Mouse (Mus musculus) lung, embryonic 15.5 days (tissue): ENCODE results near the gene Krt16. TPM values are rescaled to one million over a fixed set of nuclear protein-coding genes. Genes with fewer than 3 reads are reported as not detected.

Experiments
- ATAC-seq: fragments of 200-750 bp; cut with Nextera tagmentation; 2 replicates; pipeline ENCODE4 v1.8.0; 2017; ENCODE audit warnings: moderate number of reproducible peaks, borderline replicate concordance; ENCODE audit not compliant: low FRiP score, low TSS enrichment; ENCODE audit errors: extremely low read depth
- H3K27ac ChIP-seq: fragments of 300-500 bp; sonication (generic); 2 replicates; pipeline ENCODE4 v1.5.1; 2015; ENCODE audit warnings: moderate library complexity, mild to moderate bottlenecking, inconsistent platforms
- H3K27me3 ChIP-seq: fragments of 300-500 bp; sonication (generic); 2 replicates; pipeline ENCODE4 v1.6.1; 2015; ENCODE audit warnings: inconsistent platforms
- H3K36me3 ChIP-seq: fragments of 300-500 bp; sonication (generic); 2 replicates; pipeline ENCODE4 v1.6.1; 2015; ENCODE audit warnings: inconsistent platforms
- H3K4me1 ChIP-seq: fragments of 300-500 bp; sonication (generic); 2 replicates; pipeline ENCODE4 v1.6.1; 2015; ENCODE audit warnings: inconsistent platforms
- H3K4me2 ChIP-seq: fragments of 300-500 bp; sonication (generic); 2 replicates; pipeline ENCODE4 v1.6.1; 2015; ENCODE audit warnings: inconsistent platforms, mild to moderate bottlenecking, moderate library complexity
- H3K4me3 ChIP-seq: fragments of 300-500 bp; sonication (generic); 2 replicates; pipeline ENCODE4 v1.5.1; 2015; ENCODE audit warnings: mild to moderate bottlenecking, inconsistent platforms
- H3K9ac ChIP-seq: fragments of 300-500 bp; sonication (generic); 2 replicates; pipeline ENCODE4 v1.6.1; 2015; ENCODE audit warnings: inconsistent platforms
- H3K9me3 ChIP-seq: fragments of 300-500 bp; sonication (generic); 2 replicates; pipeline ENCODE4 v1.6.1; 2016; ENCODE audit warnings: inconsistent platforms
- WGBS: fragments of 180-500 bp; shearing (Covaris S2); methylation state at CpG from one replicate; pipeline ENCODE4 v1.1.7; 2015; 5-methylcytosine and 5-hydroxymethylcytosine counted together
- polyA plus RNA-seq: library from polyadenylated mRNA; unstranded; fragments of >200 nt; fragmentation: Nextera tagmentation; extraction: Ambion mirVana; gene quantifications from 2 replicates; pipeline ENCODE4 v1.2.1, GENCODE M21; 2015

Krt16 gene
- polyA plus RNA-seq, 1 experiment from 2014 or later, result not detected

DNA sequence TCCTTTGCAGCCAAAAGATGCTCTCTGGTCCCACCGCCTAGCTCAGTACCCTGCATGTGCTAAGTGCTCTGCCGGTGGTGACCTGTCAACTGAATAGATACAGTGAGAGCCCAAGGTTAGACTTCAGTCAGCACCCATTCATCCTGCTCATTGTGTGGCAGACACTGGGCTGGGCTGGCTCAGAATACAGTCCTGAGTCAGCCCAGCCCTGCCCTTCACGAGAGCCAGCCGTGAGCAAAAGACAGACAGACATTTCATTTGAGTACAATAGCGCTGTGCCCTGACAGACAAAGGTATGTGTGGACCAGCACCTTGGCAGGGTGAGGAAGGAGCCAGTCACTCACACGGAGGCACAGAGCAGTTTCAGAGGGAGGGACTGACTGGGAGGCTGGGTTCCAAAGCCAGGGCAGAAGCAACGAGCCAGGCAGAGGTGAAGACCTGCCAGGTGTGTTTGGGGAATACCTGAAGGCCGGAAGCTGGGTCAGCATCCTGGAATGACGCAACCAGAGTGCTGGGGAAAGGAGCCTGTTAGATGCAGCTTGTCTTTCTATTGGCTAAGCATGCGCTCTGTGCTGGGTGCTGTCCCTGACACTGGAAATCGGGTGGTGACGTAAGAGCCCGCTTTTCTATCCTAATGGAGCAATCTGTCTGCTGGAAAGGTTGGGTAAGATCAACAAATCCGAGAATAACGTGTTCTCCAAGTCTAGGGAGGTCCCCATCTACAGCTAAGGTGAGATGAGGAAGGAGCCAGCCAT, 29.2 kb upstream of the Krt16 start:
- Histone ChIP-seq H3K4me2 (no peak overlapping the region), H3K9me3 (no peaks in the 10 kb centered on the region), H3K27me3 (no peaks in the 10 kb centered on the region), H3K36me3 (no peaks in the 10 kb centered on the region), H3K27ac (no peak overlapping the region), H3K9ac (no peak overlapping the region), H3K4me1 (no peaks in the 10 kb centered on the region), H3K4me3 (no peak overlapping the region)
- WGBS, result 55% methylated on average over 15 of the region's 15 CpGs
- ATAC-seq, result no peak

DNA sequence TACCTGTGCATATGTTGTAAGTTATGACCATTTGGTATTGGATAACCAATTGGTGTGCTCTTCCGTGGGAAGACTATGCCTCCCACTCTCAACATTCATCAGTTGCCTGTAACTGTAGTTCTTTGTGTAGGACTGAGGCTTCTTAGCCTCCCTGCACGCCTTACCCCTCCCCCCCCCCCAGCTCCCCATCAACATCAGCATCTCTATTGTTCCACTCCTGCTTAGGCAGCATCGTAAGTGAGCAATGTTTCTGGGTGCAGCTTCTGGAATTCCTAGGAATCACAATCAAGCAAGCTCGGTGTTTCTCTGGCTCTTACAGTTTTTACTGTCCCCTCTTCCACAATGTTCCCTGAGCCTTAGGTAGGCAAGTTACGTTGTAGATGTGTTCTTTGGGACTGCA, 26.8 kb upstream of the Krt16 start:
- no peak overlapping the region for H3K9ac ChIP-seq
- H3K36me3 ChIP-seq, result no peaks in the 10 kb centered on the region
- no peak overlapping the region for H3K4me3 ChIP-seq
- no peak for ATAC-seq
- H3K4me2 ChIP-seq, result no peak overlapping the region
- 68% methylated on average over 5 of the region's 5 CpGs for WGBS
- no peaks in the 10 kb centered on the region for H3K4me1 ChIP-seq
- H3K27ac ChIP-seq, result no peak overlapping the region
- no peaks in the 10 kb centered on the region for H3K9me3 ChIP-seq
- H3K27me3 ChIP-seq, result no peaks in the 10 kb centered on the region

DNA sequence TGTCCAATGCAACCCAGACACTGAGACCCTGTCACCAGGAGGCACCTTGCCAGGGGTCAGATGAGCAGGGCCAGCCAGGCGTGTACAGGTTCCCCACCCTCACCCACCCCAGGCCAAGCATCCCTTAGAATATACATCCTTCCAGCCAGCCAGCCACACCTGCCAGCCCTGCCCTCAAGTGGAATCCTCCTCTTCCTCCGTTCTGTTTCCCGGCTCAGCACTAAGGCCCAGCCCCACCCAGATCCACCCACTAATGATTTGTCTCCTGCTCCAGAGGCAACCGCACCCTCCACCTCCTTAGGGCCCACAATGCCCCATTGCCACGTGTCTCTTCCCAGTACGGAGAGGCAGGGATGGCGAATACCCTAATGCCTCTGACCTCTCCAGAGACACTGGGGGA, 26.0 kb upstream of the Krt16 start:
- no peaks in the 10 kb centered on the region for H3K9me3 ChIP-seq
- no peaks in the 10 kb centered on the region for H3K4me1 ChIP-seq
- H3K27ac ChIP-seq, result no peak overlapping the region
- no peak overlapping the region for H3K4me3 ChIP-seq
- no peak for ATAC-seq
- no peaks in the 10 kb centered on the region for H3K27me3 ChIP-seq
- H3K36me3 ChIP-seq, result no peaks in the 10 kb centered on the region
- 58% methylated on average over 7 of the region's 7 CpGs for WGBS
- H3K9ac ChIP-seq, result no peak overlapping the region
- H3K4me2 ChIP-seq, result no peak overlapping the region

DNA sequence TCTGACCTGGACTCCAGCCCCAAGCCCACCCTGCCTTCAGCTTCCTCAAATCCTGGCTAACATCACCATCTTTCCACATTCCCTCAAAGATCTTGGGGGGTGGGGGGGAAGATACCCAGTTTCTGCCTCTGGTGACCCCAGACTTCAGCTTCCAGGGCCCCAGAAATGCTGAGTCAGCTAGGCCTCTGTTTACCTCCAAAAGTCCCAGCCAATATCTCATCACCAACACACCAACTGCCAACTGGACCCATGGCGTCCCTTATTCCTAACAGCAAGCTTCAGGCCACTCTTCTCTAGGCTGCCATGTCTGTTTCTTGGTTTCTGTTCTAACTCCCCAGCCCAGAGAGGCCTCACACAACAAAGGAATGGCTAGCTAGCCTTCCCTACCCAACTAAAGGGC, 23.2 kb upstream of the Krt16 start:
- Histone ChIP-seq H3K4me3 (no peak overlapping the region), H3K9me3 (no peaks in the 10 kb centered on the region), H3K27ac (no peak overlapping the region), H3K4me2 (no peak overlapping the region), H3K36me3 (no peaks in the 10 kb centered on the region), H3K27me3 (no peaks in the 10 kb centered on the region), H3K4me1 (no peaks in the 10 kb centered on the region), H3K9ac (no peak overlapping the region)
- ATAC-seq, result no peak
- WGBS, result 87% methylated on average over 1 of the region's 1 CpGs

DNA sequence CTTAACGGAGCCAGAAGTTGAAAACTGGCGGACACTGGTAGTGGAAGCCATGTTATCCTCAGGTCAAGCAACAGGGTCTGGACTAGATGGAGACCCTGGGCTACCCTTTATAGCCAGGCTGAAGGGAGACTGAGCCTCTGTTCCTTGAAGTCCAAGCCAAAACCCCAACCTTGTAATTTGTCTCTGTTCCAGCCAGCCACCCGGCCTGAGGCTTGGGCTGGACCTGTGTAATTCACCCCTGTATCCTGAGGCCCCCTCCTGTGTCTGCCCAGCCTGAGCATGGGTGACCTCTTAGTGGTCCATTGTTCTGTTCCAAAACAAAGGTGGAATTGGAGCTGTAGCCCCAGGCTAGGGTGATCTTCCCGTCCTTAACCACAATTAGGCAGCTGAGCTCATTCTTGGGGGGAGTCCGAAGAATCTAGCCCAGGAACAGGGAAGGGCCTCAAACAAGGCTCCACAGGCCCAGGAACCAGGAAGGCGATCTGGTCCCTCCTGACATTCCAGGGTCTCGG, 21.2 kb upstream of the Krt16 start, which contains the start of gene Krt42:
Gene Krt42, minus strand, starts transcription at position 51 of the 512 bp plus-strand sequence.
- Histone ChIP-seq H3K9me3 (no peaks in the 10 kb centered on the region), H3K27me3 (no peaks in the 10 kb centered on the region), H3K27ac (no peak within 1 kb of the TSS), H3K4me3 (no peak within 1 kb of the TSS), H3K4me1 (no peaks in the 10 kb centered on the region), H3K4me2 (no peak within 1 kb of the TSS), H3K9ac (no peak within 1 kb of the TSS), H3K36me3 (no peaks in the 10 kb centered on the region)
- 88% methylated on average over 7 of the region's 7 CpGs for WGBS
- no peak for ATAC-seq

DNA sequence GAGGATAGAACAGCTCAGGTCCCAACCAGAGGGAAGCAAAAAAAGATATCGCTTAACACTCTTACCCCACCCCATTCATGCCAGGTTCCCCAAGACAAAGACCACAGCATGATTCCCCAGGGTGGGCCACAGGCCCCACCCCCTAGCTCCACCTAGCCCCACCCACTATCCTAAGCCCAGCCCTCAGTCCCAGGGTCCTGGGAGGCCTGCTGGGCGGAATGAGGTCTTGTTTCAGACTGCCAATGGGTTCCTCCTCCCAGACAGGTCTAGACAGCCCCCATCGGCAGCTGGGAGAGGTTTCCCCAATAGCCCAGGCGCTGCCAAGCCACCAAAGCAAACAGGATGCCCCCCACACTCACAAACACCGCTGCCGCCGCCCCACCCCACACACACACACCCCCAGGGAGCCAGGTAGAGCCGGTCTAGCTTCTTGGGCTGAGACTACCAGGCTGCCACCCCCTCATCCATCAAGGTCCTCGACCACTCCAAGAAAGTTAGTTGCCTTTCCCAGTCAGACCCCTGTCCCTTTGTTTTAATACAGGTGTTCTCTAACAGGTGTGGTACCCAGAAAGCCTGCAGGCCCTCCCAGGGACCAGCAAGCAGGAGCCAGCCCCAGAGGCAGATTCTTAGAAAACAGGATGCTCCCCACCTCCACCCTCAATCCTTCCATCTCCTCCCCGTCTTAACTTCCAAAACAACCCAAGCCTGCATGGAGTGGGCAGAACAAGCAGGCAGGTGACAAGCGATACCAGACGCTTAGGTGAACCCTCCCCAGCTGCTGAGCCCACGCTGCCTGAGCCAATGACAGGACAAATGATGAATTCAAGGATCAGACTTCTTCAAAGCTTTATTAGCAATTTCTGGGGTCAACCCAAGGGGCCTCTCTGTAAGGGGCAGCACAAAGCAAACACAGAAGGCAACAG, 13.6 kb upstream of the Krt16 start:
- H3K4me2 ChIP-seq, result no peak overlapping the region
- no peak overlapping the region for H3K9ac ChIP-seq
- ATAC-seq, result no peak
- H3K27ac ChIP-seq, result no peak overlapping the region
- H3K36me3 ChIP-seq, result no peaks in the 10 kb centered on the region
- H3K4me3 ChIP-seq, result no peak overlapping the region
- WGBS, result 17% methylated on average over 13 of the region's 13 CpGs
- no peaks in the 10 kb centered on the region for H3K4me1 ChIP-seq
- H3K27me3 ChIP-seq, result no peaks in the 10 kb centered on the region
- H3K9me3 ChIP-seq, result no peaks in the 10 kb centered on the region

DNA sequence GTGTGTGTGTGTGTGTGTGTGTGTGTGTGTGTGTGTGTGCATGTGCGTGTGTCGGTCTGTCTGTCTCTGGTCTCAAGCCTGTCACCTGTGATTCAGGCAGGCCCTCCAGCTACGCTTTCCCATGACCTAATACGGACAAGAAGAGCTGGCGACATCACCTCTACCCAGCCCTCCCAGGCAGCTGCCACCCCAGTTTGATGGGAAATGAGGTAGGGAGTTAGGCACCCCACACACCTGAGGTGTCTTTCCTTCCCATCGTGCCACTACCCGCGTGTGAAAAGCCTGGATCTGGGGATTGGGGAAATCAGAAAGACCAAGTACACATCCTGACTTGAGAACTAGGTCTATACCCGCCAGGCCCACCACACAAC, 12.5 kb upstream of the Krt16 start:
- Histone ChIP-seq H3K4me1 (no peaks in the 10 kb centered on the region), H3K9me3 (no peaks in the 10 kb centered on the region), H3K4me3 (no peak overlapping the region), H3K9ac (no peak overlapping the region), H3K36me3 (no peaks in the 10 kb centered on the region), H3K27ac (no peak overlapping the region), H3K4me2 (no peak overlapping the region), H3K27me3 (no peaks in the 10 kb centered on the region)
- ATAC-seq, result no peak
- 71% methylated on average over 9 of the region's 9 CpGs for WGBS

DNA sequence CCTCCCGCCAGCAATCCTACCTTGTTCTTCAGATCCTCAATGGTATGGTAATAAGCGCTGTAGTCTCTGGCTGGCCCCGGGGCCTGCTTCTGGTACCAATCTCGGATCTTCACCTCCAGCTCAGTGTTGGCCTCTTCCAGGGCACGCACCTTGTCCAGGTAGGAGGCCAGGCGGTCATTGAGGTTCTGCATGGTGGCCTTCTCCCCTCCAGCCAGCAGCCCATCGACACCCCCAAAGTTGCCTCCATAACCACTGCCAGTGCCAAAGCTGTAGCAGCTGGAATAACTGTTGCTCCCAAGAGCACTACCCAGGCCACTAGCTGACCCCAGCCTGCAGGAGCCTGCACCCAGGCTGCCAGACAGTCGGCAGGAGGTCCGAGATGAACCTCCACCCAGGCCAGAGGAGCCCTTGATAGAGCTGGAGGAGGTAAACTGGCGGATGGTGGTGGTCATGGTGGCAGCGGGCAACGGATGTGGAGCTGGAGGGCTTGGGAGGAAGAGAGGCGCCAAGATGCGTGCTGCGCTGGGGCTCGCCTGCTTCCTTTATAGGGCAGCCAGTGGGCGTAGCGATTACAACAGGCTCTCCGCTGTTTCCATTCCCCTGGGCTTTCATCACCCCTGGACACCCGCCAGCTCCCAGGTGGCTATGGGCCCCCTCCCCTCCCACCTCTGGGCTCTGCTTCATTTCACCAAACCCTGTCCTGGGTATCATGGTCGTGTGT, 12.0 kb upstream of the Krt16 start, which contains the start of gene Krt17:
Gene Krt17, minus strand, starts transcription at position 516 of the 721 bp plus-strand sequence.
- Histone ChIP-seq H3K9me3 (no peaks in the 10 kb centered on the region), H3K36me3 (no peaks in the 10 kb centered on the region), H3K27me3 (no peaks in the 10 kb centered on the region), H3K4me1 (no peaks in the 10 kb centered on the region), H3K4me3 (no peak within 1 kb of the TSS), H3K4me2 (no peak within 1 kb of the TSS), H3K9ac (no peak within 1 kb of the TSS), H3K27ac (no peak within 1 kb of the TSS)
- no peak for ATAC-seq
- 71% methylated on average over 21 of the region's 21 CpGs for WGBS

DNA sequence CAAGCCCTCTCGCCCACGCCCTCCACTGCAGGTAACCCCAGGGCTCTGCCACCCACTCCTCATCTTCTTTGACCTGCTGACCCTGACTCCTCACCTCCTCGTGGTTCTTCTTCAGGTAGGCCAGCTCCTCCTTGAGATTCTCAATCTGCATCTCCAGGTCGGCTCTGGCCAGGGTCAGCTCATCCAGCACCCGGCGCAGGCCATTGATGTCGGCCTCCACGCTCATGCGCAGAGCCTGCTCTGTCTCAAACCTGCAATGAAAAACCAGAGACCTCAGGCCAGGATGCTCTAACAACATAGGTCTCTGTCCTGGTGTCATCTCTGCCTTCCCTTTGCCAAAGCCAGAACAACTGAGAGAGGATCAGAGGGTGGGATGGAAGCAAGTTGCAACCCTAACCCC, 10.4 kb upstream of the Krt16 start:
- Histone ChIP-seq H3K36me3 (no peaks in the 10 kb centered on the region), H3K27ac (no peak overlapping the region), H3K27me3 (no peaks in the 10 kb centered on the region), H3K4me3 (no peak overlapping the region), H3K9me3 (no peaks in the 10 kb centered on the region), H3K4me1 (no peaks in the 10 kb centered on the region), H3K9ac (no peak overlapping the region), H3K4me2 (no peak overlapping the region)
- no peak for ATAC-seq
- WGBS, result 85% methylated on average over 9 of the region's 9 CpGs

DNA sequence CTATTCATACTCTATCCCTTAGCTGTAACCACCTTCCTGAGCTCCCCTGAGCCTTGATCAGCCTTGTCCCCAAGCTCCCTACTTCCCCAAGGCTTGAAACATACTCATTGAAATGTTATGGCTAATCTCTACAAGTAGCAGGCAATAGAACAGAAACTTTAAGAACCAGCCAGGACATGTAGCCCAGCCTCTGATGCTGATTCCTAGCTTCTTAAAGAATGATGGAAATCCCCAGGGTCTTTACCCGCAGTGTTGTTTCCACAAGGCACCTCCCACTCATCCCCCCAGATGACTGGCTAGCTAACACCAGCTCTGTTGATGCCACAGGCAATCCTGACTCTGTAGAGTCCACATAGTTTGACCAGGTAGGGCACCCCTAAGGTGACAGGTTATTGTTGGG, 9.3 kb upstream of the Krt16 start:
- no peak overlapping the region for H3K4me2 ChIP-seq
- WGBS, result 79% methylated on average over 1 of the region's 1 CpGs

DNA sequence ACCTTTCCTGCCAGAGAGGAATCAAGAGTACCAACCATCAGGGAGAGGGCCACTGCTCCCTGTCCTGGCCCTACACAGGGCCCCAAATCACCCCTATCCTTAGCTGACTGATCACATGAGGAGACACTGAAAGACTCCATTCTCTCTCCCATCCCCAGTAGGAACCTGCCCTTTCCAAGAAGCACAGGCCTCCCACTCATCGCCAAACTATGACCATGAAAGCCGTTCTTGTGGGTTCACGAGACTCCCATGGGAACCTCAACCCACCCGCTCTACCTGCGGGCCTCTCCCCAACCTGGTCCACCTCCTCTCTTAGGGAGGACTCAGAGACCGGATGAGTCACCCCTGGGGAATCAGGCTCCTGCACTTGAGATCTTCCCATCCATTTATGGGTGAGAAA, 6.8 kb upstream of the Krt16 start:
- Histone ChIP-seq H3K36me3 (no peaks in the 10 kb centered on the region), H3K4me3 (no peak overlapping the region), H3K4me2 (no peak overlapping the region), H3K9ac (no peak overlapping the region), H3K27me3 (no peaks in the 10 kb centered on the region), H3K4me1 (no peaks in the 10 kb centered on the region), H3K9me3 (no peaks in the 10 kb centered on the region), H3K27ac (no peak overlapping the region)
- 95% methylated on average over 6 of the region's 6 CpGs for WGBS
- ATAC-seq, result no peak

More for the DNA sequence above, 9.3 kb upstream of the Krt16 start:
- ATAC-seq, result no peak
- H3K4me3 ChIP-seq, result no peak overlapping the region
- H3K9me3 ChIP-seq, result no peaks in the 10 kb centered on the region
- H3K27me3 ChIP-seq, result no peaks in the 10 kb centered on the region
- H3K9ac ChIP-seq, result no peak overlapping the region
- H3K4me1 ChIP-seq, result no peaks in the 10 kb centered on the region
- no peaks in the 10 kb centered on the region for H3K36me3 ChIP-seq
- H3K27ac ChIP-seq, result no peak overlapping the region
